Mouse (Mus musculus): ENCODE measurements at regions not wholly inside any gene's neighbourhood (a gene's known extent, or its start where the extent isn't known, plus 50 kb on each side); places are given as distances from the start of the nearest gene placed in this dataset.

- TF ChIP-seq CTCF (conservative IDR thresholded peaks at IDR 0.05; ENCODE audit: low read length) (no peak), NANOG (IDR thresholded peaks at IDR 0.05; ENCODE audit: borderline replicate concordance, low read length) (no peak), POU5F1 (IDR thresholded peaks at IDR 0.05; ENCODE audit: borderline replicate concordance, low read length) (no peak)
Observed at GRCm38 (mm10) chr6:81716371-81716770, 207.1 kb upstream of the Gcfc2 start.
